Mouse (Mus musculus) lung, embryonic 14.5 days (tissue): ENCODE results near the gene Nell1. TPM values are rescaled to one million over a fixed set of nuclear protein-coding genes. Genes with fewer than 3 reads are reported as not detected.

Source experiments
- ATAC-seq: fragments of 200-750 bp; cut with Nextera tagmentation; 2 replicates; pipeline ENCODE4 v1.8.0; 2017; ENCODE audit warnings: mild to moderate bottlenecking, moderate TSS enrichment, moderate library complexity; ENCODE audit not compliant: insufficient read depth
- DNase-seq: peaks from one replicate; pipeline ENCODE4 v3.0.0-alpha.2; 2015
- H3K27ac ChIP-seq: fragments of 300-500 bp; sonication (generic); 2 replicates; pipeline ENCODE4 v1.5.1; 2014; ENCODE audit warnings: low read depth, mild to moderate bottlenecking, moderate library complexity
- H3K27me3 ChIP-seq: fragments of 300-500 bp; sonication (generic); 2 replicates; pipeline ENCODE4 v1.6.1; 2014; ENCODE audit warnings: low read length, control low read depth; ENCODE audit not compliant: insufficient read depth
- H3K36me3 ChIP-seq: fragments of 300-500 bp; sonication (generic); 2 replicates; pipeline ENCODE4 v1.6.1; 2014; ENCODE audit warnings: control low read depth; ENCODE audit not compliant: insufficient read depth
- H3K4me1 ChIP-seq: fragments of 300-500 bp; sonication (generic); 2 replicates; pipeline ENCODE4 v1.6.1; 2014; ENCODE audit warnings: antibody characterized with exemption, control low read depth; ENCODE audit not compliant: insufficient read depth
- H3K4me2 ChIP-seq: fragments of 300-500 bp; sonication (generic); 2 replicates; pipeline ENCODE4 v1.6.1; 2014; ENCODE audit warnings: mild to moderate bottlenecking
- H3K4me3 ChIP-seq: fragments of 300-500 bp; sonication (generic); 2 replicates; pipeline ENCODE4 v1.5.1; 2014; ENCODE audit warnings: low read depth, low read length
- H3K9ac ChIP-seq: fragments of 300-500 bp; sonication (generic); 2 replicates; pipeline ENCODE4 v1.6.1; 2014
- H3K9me3 ChIP-seq: fragments of 300-500 bp; sonication (generic); 2 replicates; pipeline ENCODE4 v1.6.1; 2016; ENCODE audit warnings: low read depth, low read length, control low read depth
- CTCF ChIP-seq: IDR thresholded peaks from 2 replicates; pipeline ENCODE4 v1.5.1; 2016; ENCODE audit warnings: antibody characterized with exemption, low read depth
- WGBS: fragments of 180-500 bp; shearing (Covaris S2); extraction: QIAGEN DNeasy Blood & Tissue Kit; methylation state at CpG from one replicate; pipeline ENCODE4 v1.1.7; 2014; 5-methylcytosine and 5-hydroxymethylcytosine counted together
- polyA plus RNA-seq: library from polyadenylated mRNA; unstranded; fragments of >200 nt; fragmentation: Nextera tagmentation; extraction: Ambion mirVana; gene quantifications from 2 replicates; pipeline ENCODE4 v1.2.1, GENCODE M21; 2014

The Nell1 gene
- polyA plus RNA-seq, 1 experiment from 2014 or later = 2.8 TPM

DNA sequence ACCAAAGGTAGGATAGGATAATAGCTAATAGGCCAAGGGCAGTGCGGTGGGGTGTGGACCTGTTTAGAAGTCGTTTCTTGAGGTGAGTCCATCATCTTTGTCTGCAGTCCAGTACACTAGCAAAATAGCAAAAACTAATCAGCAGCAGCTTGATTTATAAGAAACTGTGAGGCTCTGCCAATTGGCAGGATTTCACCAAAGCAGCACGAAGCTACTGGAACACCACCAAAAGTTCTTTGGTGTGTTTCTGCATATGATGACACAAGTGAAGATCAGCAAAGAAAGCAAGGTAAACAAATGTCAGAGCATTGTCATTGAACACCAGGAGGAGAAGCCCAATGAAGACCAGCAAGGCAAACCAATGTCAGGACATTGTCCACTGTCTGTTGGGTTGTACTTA is 542.0 kb downstream of the Nell1 start:
- no peaks in the 10 kb centered on the region for H3K4me1 ChIP-seq
- H3K4me2 ChIP-seq = no peak overlapping the region
- no peaks in the 10 kb centered on the region for H3K36me3 ChIP-seq
- no peak overlapping the region for H3K4me3 ChIP-seq
- WGBS = 62% methylated on average over 3 of the region's 3 CpGs
- peak; percentile 41 for DNase-seq
- no peak overlapping the region for H3K9ac ChIP-seq
- no peaks in the 10 kb centered on the region for H3K27me3 ChIP-seq
- H3K27ac ChIP-seq = no peak overlapping the region
- H3K9me3 ChIP-seq = no peaks in the 10 kb centered on the region
- no peak for TF ChIP-seq CTCF
- ATAC-seq = no peak

DNA sequence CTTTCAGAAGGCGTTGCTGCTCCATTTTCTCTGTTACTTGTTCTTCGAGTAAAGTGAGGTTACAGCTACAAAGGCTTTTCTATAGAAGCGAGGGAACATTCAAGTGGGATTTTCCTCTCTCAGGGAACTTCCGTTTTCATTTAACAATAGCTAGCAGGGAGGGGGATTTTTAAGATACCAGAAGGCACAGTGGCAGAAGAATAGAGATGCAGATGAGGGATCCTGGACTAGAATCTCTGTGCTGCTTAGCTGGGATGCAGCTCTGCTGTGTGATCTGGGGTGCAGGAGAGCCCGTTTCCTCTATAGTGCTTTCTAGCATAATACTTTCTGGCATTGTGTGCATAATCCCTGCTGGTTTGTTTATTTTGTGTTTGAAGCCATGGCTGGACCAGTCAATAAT is 568.7 kb downstream of the Nell1 start:
- no peak overlapping the region for H3K9ac ChIP-seq
- no peak overlapping the region for H3K4me2 ChIP-seq
- H3K4me3 ChIP-seq = no peak overlapping the region
- H3K36me3 ChIP-seq = no peaks in the 10 kb centered on the region
- no peak overlapping the region for H3K27ac ChIP-seq
- H3K4me1 ChIP-seq = no peaks in the 10 kb centered on the region
- TF ChIP-seq CTCF = no peak
- ATAC-seq = no peak
- WGBS = 71% methylated on average over 5 of the region's 5 CpGs
- no peaks in the 10 kb centered on the region for H3K9me3 ChIP-seq
- H3K27me3 ChIP-seq = no peaks in the 10 kb centered on the region
- DNase-seq = no peak

DNA sequence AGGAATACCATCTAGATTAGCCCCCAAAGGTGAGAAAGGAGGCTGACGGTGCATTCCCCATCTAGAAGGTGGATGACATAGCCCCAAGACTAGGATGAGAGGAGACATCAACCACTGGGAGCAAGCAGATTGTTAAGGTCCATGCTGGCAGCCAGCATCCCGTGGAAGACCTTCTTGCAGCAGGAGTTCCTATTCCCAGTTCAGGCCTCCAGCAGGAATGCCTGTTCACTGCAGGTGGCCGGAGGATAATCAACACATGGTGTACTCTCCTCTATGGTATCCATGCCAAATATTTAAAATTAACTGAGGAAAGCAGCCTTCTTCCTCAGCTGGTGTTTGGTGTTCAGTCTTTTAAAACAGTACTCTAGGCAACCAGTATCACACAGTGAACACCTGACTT is 574.9 kb downstream of the Nell1 start:
- no peaks in the 10 kb centered on the region for H3K36me3 ChIP-seq
- ATAC-seq = no peak
- no peaks in the 10 kb centered on the region for H3K27me3 ChIP-seq
- H3K9me3 ChIP-seq = no peaks in the 10 kb centered on the region
- no peak overlapping the region for H3K27ac ChIP-seq
- no peak overlapping the region for H3K4me2 ChIP-seq
- H3K4me3 ChIP-seq = no peak overlapping the region
- no peak for DNase-seq
- H3K4me1 ChIP-seq = no peaks in the 10 kb centered on the region
- 68% methylated on average over 3 of the region's 3 CpGs for WGBS
- no peak overlapping the region for H3K9ac ChIP-seq
- TF ChIP-seq CTCF = no peak

DNA sequence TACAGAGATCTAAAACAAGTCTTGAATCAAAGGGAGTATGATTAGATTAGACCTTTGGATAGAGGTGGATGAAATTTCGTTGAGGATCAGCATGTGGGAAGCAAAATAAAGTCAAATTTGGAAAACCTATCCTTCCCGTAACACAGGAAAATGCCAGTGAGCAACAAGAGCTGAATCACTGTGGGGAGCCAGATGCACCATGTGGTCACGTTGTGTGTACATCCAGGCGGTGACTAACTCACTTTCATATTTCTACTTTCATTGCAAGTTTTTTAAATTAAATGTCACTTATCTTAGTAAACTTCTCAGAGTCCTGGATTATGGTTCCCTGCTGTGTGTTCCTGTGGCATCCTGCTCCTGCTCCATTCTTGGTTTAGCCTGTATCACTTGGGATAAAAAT is 576.8 kb downstream of the Nell1 start:
- ATAC-seq (no peak), DNase-seq (no peak)
- Histone ChIP-seq H3K27me3 (no peaks in the 10 kb centered on the region), H3K4me2 (no peak overlapping the region), H3K4me3 (no peak overlapping the region), H3K27ac (no peak overlapping the region), H3K9me3 (no peaks in the 10 kb centered on the region), H3K9ac (no peak overlapping the region), H3K4me1 (no peaks in the 10 kb centered on the region), H3K36me3 (no peaks in the 10 kb centered on the region)
- 73% methylated on average over 4 of the region's 4 CpGs for WGBS
- no peak for TF ChIP-seq CTCF

DNA sequence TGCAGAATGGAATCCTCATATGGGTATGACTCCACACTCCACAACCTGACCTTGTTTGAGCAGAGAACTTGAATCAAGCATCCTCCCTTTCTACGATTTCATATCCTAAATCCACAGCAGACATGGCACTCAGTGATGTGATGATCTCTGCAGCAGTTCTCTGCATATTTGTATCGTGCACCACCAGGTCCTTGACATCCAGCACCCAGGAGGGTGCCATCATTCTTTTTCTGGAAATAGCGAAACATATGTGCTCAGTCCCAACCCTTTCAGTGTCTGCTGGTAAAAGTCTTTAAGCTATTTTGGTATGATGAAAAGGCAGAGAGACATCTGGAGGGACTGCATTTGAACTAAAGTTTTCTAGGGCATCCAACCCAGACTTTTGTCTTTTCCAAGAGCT is 588.0 kb downstream of the Nell1 start:
- DNase-seq = no peak
- no peak overlapping the region for H3K4me3 ChIP-seq
- no peaks in the 10 kb centered on the region for H3K27me3 ChIP-seq
- H3K9ac ChIP-seq = no peak overlapping the region
- 79% methylated on average over 3 of the region's 3 CpGs for WGBS
- H3K36me3 ChIP-seq = no peaks in the 10 kb centered on the region
- no peaks in the 10 kb centered on the region for H3K4me1 ChIP-seq
- H3K4me2 ChIP-seq = no peak overlapping the region
- no peaks in the 10 kb centered on the region for H3K9me3 ChIP-seq
- no peak for TF ChIP-seq CTCF
- H3K27ac ChIP-seq = no peak overlapping the region
- ATAC-seq = no peak

DNA sequence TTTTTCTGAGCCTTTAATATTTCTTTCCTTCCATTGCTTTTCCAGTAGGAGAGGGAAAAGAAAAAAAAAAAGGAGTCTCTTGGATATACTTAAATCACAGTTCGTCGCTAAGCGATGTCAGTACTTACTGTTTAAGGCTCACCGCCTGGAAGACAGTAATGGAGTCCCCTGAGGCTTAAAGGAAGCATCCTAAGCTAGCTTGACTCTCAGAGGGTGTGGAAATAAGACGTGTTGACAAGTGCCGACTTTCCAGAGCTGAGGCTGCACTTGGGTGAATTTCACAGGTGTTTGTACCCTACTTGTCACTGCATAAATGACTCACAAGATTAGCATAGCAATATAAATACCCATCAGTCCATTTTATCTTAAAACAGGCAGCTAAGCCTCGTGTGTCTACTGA is 599.2 kb downstream of the Nell1 start:
- no peaks in the 10 kb centered on the region for H3K9me3 ChIP-seq
- DNase-seq (no peak), ATAC-seq (no peak)
- no peaks in the 10 kb centered on the region for H3K4me1 ChIP-seq
- H3K27me3 ChIP-seq = no peaks in the 10 kb centered on the region
- H3K9ac ChIP-seq = no peak overlapping the region
- 47% methylated on average over 7 of the region's 7 CpGs for WGBS
- H3K27ac ChIP-seq = no peak overlapping the region
- TF ChIP-seq CTCF = no peak
- no peak overlapping the region for H3K4me2 ChIP-seq
- no peaks in the 10 kb centered on the region for H3K36me3 ChIP-seq
- H3K4me3 ChIP-seq = no peak overlapping the region

DNA sequence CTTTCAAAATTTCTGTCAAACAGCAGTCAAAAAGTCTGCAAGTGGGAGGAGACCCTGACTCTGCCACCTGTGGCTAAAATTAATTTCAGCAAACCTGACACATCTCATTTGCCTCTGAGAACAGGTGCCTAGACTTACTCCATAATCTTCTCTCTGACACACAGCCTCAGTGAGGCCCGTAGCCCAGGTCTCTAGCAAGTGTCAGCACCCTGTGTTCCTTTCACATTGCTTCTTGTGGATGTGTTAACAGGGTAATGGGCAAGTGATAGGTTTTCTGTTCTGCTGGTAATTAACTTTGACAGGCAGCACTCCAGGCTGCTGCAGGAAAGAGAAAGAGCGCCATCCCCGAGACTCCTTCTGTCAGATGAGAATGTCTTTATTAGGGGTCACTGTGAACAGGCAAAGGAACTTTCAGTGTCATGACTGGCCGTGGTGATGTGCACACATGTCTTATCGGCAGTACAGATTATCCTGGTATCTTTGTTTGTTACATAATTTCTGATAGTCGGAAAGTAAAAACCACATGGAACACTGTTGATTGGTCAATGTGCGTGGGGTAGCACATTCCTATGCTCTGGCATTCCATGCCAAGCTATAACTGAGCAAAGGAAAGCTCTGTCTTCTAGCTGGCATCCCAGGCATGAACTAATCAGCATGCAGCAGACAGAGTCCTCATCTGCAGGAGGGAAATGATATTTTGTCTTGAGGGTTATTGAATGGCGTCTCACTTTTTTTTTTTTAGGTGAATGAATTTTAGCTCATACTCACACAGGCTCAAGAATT is 614.2 kb downstream of the Nell1 start:
- Histone ChIP-seq H3K9me3 (no peaks in the 10 kb centered on the region), H3K4me1 (no peaks in the 10 kb centered on the region), H3K4me2 (no peak overlapping the region), H3K4me3 (no peak overlapping the region), H3K27ac (no peak overlapping the region), H3K27me3 (no peaks in the 10 kb centered on the region), H3K9ac (no peak overlapping the region), H3K36me3 (no peaks in the 10 kb centered on the region)
- no peak for TF ChIP-seq CTCF
- 64% methylated on average over 8 of the region's 8 CpGs for WGBS
- ATAC-seq = no peak
- no peak for DNase-seq
